Mouse (Mus musculus) myocyte (in vitro differentiated cells): ENCODE measurements at regions not wholly inside any gene's neighbourhood (a gene's known extent, or its start where the extent isn't known, plus 50 kb on each side); places are given as distances from the start of the nearest gene placed in this dataset.
"Not testable (repeated sequence)": the region's sequence is repeated elsewhere in the genome, so short reads cannot be mapped to it uniquely, and the experiment has no call there.

Source experiments
- H3K27me3 ChIP-seq: one replicate; pipeline ENCODE4 v1.6.1; 2011; ENCODE audit not compliant: control insufficient read depth, insufficient read depth, insufficient read length
- H3K36me3 ChIP-seq: one replicate; pipeline ENCODE4 v1.6.1; 2011; ENCODE audit not compliant: control insufficient read depth, insufficient read depth
- H3K4me2 ChIP-seq: one replicate; pipeline ENCODE4 v1.6.1; 2011; ENCODE audit warnings: low read depth, control low read depth
- H3K4me3 ChIP-seq: one replicate; pipeline ENCODE4 v1.5.1; 2011; ENCODE audit warnings: mild to moderate bottlenecking, control low read depth, moderate library complexity
- H3K79me2 ChIP-seq: one replicate; pipeline ENCODE4 v1.6.1; 2011; ENCODE audit not compliant: control insufficient read depth, insufficient read depth
- H3ac ChIP-seq: one replicate; pipeline ENCODE4 v1.6.1; 2011; ENCODE audit not compliant: control insufficient read depth, insufficient read length
- CEBPB ChIP-seq: IDR thresholded peaks from 2 replicates; pipeline ENCODE4 v1.6.1; 2011; ENCODE audit warnings: mild to moderate bottlenecking, moderate library complexity; ENCODE audit not compliant: poor library complexity, insufficient read depth, severe bottlenecking
- E2F4 ChIP-seq: IDR thresholded peaks from one replicate; pipeline ENCODE4 v1.6.1; 2011; ENCODE audit warnings: mild to moderate bottlenecking, control low read depth, moderate library complexity; ENCODE audit not compliant: insufficient read depth
- MAX ChIP-seq: IDR thresholded peaks from one replicate; pipeline ENCODE4 v1.6.1; 2011; ENCODE audit warnings: low read depth, mild to moderate bottlenecking, control low read depth
- MYOD1 ChIP-seq, 3 experiments: IDR thresholded peaks; one replicate each; pipeline ENCODE4 v1.6.1; 2011; ENCODE audit warnings: control low read depth in 2 of 3, low read depth in 2 of 3, mild to moderate bottlenecking in 2 of 3, moderate library complexity in 1 of 3; ENCODE audit not compliant: insufficient read length in 2 of 3, control insufficient read depth in 1 of 3
- MYOG ChIP-seq, 3 experiments: IDR thresholded peaks; one replicate each; pipeline ENCODE4 v1.6.1; 2011; ENCODE audit warnings: control low read depth in 2 of 3, low read depth in 2 of 3, mild to moderate bottlenecking in 2 of 3; ENCODE audit not compliant: insufficient read length in 2 of 3, control insufficient read depth in 1 of 3, insufficient read depth in 1 of 3
- POLR2A ChIP-seq: IDR thresholded peaks from one replicate; pipeline ENCODE4 v1.6.1; 2011; ENCODE audit warnings: low read depth, mild to moderate bottlenecking, control low read depth, moderate library complexity; ENCODE audit not compliant: insufficient read length
- POLR2AphosphoS2 ChIP-seq: IDR thresholded peaks from one replicate; pipeline ENCODE4 v1.6.1; 2011; ENCODE audit warnings: low read depth, control low read depth; ENCODE audit not compliant: insufficient read length
- REST ChIP-seq: IDR thresholded peaks from one replicate; pipeline ENCODE4 v1.6.1; 2011; ENCODE audit warnings: mild to moderate bottlenecking, control low read depth, moderate library complexity; ENCODE audit not compliant: insufficient read depth, insufficient read length
- SRF ChIP-seq: IDR thresholded peaks from one replicate; pipeline ENCODE4 v1.6.1; 2011; ENCODE audit warnings: low read depth; ENCODE audit not compliant: control insufficient read depth, insufficient read length
- TCF12 ChIP-seq: IDR thresholded peaks from one replicate; pipeline ENCODE4 v1.6.1; 2011; ENCODE audit warnings: mild to moderate bottlenecking, control low read depth; ENCODE audit not compliant: poor library complexity, insufficient read depth, severe bottlenecking
- TCF3 ChIP-seq: IDR thresholded peaks from one replicate; pipeline ENCODE4 v1.6.1; 2011; ENCODE audit warnings: low read depth, control low read depth; ENCODE audit not compliant: insufficient read length
- USF1 ChIP-seq: IDR thresholded peaks from one replicate; pipeline ENCODE4 v1.6.1; 2011; ENCODE audit warnings: low read depth, mild to moderate bottlenecking, control low read depth, moderate library complexity

DNA sequence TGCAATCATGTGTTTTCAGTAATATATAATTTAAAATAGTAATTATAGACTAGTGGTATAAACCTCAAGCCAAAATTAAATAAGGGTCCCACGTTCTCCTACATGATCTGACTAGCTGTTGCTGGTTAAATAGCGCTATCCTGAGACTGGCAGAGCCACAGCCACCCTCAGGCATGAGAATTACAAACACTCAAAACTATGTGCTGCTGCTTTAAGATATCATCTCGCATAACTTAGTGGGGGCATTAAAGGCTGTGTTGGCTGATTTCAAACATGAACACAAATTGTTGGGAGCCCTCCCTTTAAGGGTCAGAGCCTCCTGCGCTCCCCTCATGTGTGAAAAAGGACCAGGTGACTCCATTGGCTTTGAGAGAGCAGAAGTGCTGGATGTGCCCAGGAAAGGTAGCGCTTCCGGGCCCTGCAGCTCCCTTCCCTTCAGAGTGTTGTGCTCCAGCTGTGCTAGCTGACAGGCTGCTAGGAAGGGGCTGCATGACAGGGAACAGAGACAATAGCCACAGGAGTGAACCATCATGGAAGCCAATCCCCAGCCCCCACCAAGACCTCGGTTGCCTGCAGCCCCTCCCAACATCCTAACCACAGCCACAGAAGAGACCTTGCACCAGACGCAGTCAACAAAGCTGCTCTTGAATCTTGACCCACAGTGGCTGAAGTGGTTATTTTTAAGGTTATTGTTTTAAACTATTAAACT is 79.4 kb downstream of the H2al2a start:
- no peak for TF ChIP-seq MYOG (IDR thresholded peaks at IDR 0.05; ENCODE audit: control insufficient read depth in 1 of 3, insufficient read depth in 1 of 3, insufficient read length in 2 of 3, low read depth in 2 of 3)
- TF ChIP-seq REST = no peak
- TF ChIP-seq TCF12 = no peak
- TF ChIP-seq CEBPB = no peak
- no peak for TF ChIP-seq USF1
- TF ChIP-seq POLR2A = no peak
- no peak for TF ChIP-seq E2F4
- no peak for TF ChIP-seq MAX
- no peak for TF ChIP-seq POLR2AphosphoS2
- no peak for TF ChIP-seq SRF
- no peak overlapping the region for H3K4me2 ChIP-seq
- peaks cover 4% of the 10 kb centered on the region for H3K27me3 ChIP-seq
- H3K79me2 ChIP-seq = no peaks in the 10 kb centered on the region
- no peaks in the 10 kb centered on the region for H3K36me3 ChIP-seq
- H3K4me3 ChIP-seq = no peak overlapping the region
- no peak overlapping the region for H3ac ChIP-seq

DNA sequence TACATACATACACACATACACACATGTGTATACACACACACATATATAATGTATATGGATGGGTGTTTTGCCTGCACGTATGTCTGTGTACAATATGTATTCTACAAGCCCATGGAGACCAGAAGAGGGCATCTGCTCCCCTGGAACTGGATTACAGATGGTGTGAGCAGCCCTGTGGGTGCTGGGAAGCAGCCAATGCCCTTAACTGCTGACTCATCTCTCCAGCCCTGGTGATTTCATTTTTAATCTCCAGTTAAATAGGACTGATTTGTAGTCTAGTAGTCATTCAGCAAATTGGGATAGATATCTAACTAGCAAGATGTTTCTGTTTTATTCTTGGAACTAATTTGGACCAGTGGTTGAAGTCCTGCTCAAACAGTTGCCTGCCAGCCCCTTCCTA is 94.1 kb downstream of the H2al2a start:
- no peaks in the 10 kb centered on the region for H3K36me3 ChIP-seq
- H3K27me3 ChIP-seq = no peaks in the 10 kb centered on the region
- no peak overlapping the region for H3K4me2 ChIP-seq
- no peaks in the 10 kb centered on the region for H3K79me2 ChIP-seq
- no peak overlapping the region for H3K4me3 ChIP-seq
- no peak overlapping the region for H3ac ChIP-seq
- TF ChIP-seq POLR2A (no peak), CEBPB (no peak), MAX (no peak), TCF12 (no peak), USF1 (no peak), MYOG (IDR thresholded peaks at IDR 0.05; ENCODE audit: control insufficient read depth in 1 of 3, insufficient read depth in 1 of 3, insufficient read length in 2 of 3, low read depth in 2 of 3) (no peak), POLR2AphosphoS2 (no peak), REST (no peak), E2F4 (no peak), MYOD1 (IDR thresholded peaks at IDR 0.05; ENCODE audit: control insufficient read depth in 1 of 3, insufficient read length in 2 of 3, low read depth in 2 of 3) (no peak), TCF3 (no peak), SRF (no peak)

DNA sequence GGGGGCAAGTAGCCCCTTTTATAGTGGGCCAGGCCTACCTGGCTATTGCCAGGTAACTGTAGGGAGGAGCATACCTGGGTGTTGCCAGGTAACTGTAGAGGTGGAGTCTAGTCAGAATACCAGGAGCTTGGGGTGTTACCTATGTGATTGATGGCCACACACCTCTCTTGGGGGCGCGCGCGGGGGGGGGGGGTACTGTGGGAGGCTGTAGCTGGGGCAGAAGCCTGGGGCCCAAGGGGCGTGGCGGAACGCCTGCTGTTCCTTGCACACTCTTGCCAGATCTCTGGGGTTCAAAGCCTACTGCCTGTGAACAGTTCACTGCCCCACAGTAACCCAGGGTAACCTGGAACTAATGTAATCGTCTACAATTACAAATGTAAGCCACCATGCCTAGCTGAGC is 96.6 kb downstream of the H2al2a start:
- TF ChIP-seq REST (no peak), MYOD1 (IDR thresholded peaks at IDR 0.05; ENCODE audit: control insufficient read depth in 1 of 3, insufficient read length in 2 of 3, low read depth in 2 of 3) (no peak), CEBPB (no peak)

DNA sequence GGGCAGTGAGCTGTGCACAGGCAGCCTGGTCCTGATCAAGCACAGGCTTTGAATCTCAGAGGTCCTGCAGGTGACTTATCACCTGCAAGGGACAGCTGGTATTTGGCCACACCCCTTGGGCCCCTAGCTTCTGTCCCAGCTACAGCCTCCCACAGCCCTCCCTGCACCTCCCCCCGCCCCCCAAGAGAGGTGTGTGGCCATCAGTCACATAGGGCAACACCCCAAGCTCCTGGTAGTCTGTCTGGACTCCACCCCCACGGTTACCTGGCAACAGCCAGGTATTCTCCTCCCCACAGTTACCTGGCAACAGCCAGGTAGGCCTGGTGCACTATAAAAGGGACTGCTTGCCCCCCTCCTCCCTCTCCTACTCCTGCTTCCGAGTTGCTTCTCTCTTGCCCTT is 98.0 kb downstream of the H2al2a start:
- H3K79me2 ChIP-seq = no peaks in the 10 kb centered on the region
- H3ac ChIP-seq = no peak overlapping the region
- H3K27me3 ChIP-seq = no peaks in the 10 kb centered on the region
- TF ChIP-seq MYOD1 (IDR thresholded peaks at IDR 0.05; ENCODE audit: control insufficient read depth in 1 of 3, insufficient read length in 2 of 3, low read depth in 2 of 3) (no peak), POLR2AphosphoS2 (no peak), POLR2A (no peak), TCF12 (no peak), SRF (no peak), MYOG (IDR thresholded peaks at IDR 0.05; ENCODE audit: control insufficient read depth in 1 of 3, insufficient read depth in 1 of 3, insufficient read length in 2 of 3, low read depth in 2 of 3) (no peak), REST (no peak), TCF3 (no peak)
- H3K36me3 ChIP-seq = no peaks in the 10 kb centered on the region
- no peak overlapping the region for H3K4me2 ChIP-seq
- no peak overlapping the region for H3K4me3 ChIP-seq

More for the DNA sequence above, 96.6 kb downstream of the H2al2a start:
- H3K79me2 ChIP-seq = no peaks in the 10 kb centered on the region
- H3K4me2 ChIP-seq = no peak overlapping the region
- no peaks in the 10 kb centered on the region for H3K36me3 ChIP-seq
- H3K27me3 ChIP-seq = no peaks in the 10 kb centered on the region
- no peak overlapping the region for H3K4me3 ChIP-seq
- H3ac ChIP-seq = no peak overlapping the region

DNA sequence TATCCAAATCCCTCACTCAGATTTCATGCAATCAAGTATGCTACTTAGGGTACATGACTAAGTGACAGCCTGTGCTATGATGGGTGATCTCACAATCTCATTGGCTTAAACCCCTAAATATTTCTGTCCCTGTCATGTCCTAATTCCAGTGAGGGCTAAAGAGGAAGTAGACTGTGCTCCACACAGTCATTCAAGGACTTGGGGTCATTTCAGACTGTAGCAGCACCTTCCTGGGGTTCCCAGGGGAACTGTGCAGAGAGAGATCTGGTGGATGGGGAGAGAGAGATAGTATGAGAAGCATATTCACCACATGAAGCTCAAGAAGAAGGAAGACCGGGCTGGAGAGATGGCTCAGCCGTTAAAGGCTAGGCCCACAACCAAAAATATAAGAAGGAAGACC is 100.7 kb downstream of the H2al2a start:
- Histone ChIP-seq H3ac (no peak overlapping the region), H3K4me3 (no peak overlapping the region), H3K27me3 (no peaks in the 10 kb centered on the region), H3K4me2 (no peak overlapping the region), H3K79me2 (no peaks in the 10 kb centered on the region), H3K36me3 (no peaks in the 10 kb centered on the region)
- TF ChIP-seq CEBPB (no peak), E2F4 (no peak), USF1 (no peak), MYOG (IDR thresholded peaks at IDR 0.05; ENCODE audit: control insufficient read depth in 1 of 3, insufficient read depth in 1 of 3, insufficient read length in 2 of 3, low read depth in 2 of 3) (no peak), SRF (no peak)

DNA sequence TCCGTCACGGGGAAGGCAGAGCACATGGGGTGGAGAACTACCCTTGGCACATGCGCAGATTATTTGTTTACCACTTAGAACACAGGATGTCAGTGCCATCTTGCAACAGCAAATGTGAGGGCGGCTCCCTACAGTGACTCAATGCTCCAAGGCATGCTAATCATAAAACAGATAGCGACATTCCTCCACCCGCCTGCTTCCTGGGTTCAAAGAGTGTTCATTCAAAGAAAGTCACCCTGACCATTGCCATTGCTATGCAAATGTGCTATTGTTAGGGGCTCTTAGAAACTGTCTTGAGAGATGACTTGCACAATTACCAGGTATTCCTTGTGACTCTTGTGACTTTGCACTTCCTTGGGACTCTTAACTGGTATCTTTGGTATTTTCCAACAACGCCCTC is 104.1 kb downstream of the H2al2a start:
- not testable (repeated sequence) for H3K4me3 ChIP-seq, H3K4me2 ChIP-seq, H3K79me2 ChIP-seq, H3ac ChIP-seq, H3K36me3 ChIP-seq, H3K27me3 ChIP-seq
